Mouse (Mus musculus) liver, postnatal 0 days (tissue): ENCODE data around the gene Pomgnt1. TPM values are rescaled to one million over a fixed set of nuclear protein-coding genes. Genes with fewer than 3 reads are reported as not detected.

Experiments
- ATAC-seq: fragments of 200-750 bp; cut with Nextera tagmentation; 2 replicates; pipeline ENCODE4 v1.8.0; 2017; ENCODE audit warnings: mild to moderate bottlenecking, moderate library complexity
- DNase-seq: peaks from one replicate; pipeline ENCODE4 v3.0.0-alpha.2; 2016
- H3K27ac ChIP-seq: fragments of 300-500 bp; sonication (generic); 2 replicates; pipeline ENCODE4 v1.5.1; 2014; ENCODE audit warnings: antibody characterized with exemption, moderate library complexity, mild to moderate bottlenecking, low read depth
- H3K27me3 ChIP-seq: fragments of 300-500 bp; sonication (generic); 2 replicates; pipeline ENCODE4 v1.6.1; 2014; ENCODE audit warnings: low read length, control low read depth, mixed read lengths; ENCODE audit not compliant: insufficient read depth
- H3K36me3 ChIP-seq: fragments of 300-500 bp; sonication (generic); replicated peaks from 2 replicates; pipeline ENCODE4 v1.6.1; 2014; ENCODE audit warnings: mild to moderate bottlenecking, control low read depth, low read length, moderate library complexity, mixed read lengths; ENCODE audit not compliant: insufficient read depth
- H3K4me1 ChIP-seq: fragments of 300-500 bp; sonication (generic); 2 replicates; pipeline ENCODE4 v1.6.1; 2014; ENCODE audit warnings: antibody characterized with exemption, mild to moderate bottlenecking, control low read depth; ENCODE audit not compliant: insufficient read depth
- H3K4me2 ChIP-seq: fragments of 300-500 bp; sonication (generic); 2 replicates; pipeline ENCODE4 v1.6.1; 2014; ENCODE audit warnings: low read depth, mild to moderate bottlenecking, low read length, moderate library complexity, mixed read lengths
- H3K4me3 ChIP-seq: fragments of 300-500 bp; sonication (generic); 2 replicates; pipeline ENCODE4 v1.5.1; 2014; ENCODE audit warnings: low read depth, low read length
- H3K9ac ChIP-seq: fragments of 300-500 bp; sonication (generic); replicated peaks from 2 replicates; pipeline ENCODE4 v1.6.1; 2014; ENCODE audit warnings: mild to moderate bottlenecking, moderate library complexity
- H3K9me3 ChIP-seq: fragments of 300-500 bp; sonication (generic); 2 replicates; pipeline ENCODE4 v1.6.1; 2016; ENCODE audit warnings: mild to moderate bottlenecking, control low read depth, low read length, mixed read lengths
- CTCF ChIP-seq: sonication (generic); IDR thresholded peaks from 2 replicates; pipeline ENCODE4 v1.5.1; 2016; ENCODE audit warnings: antibody characterized with exemption, low read depth
- EP300 ChIP-seq: IDR thresholded peaks from 2 replicates; pipeline ENCODE4 v1.6.1; 2016; ENCODE audit warnings: antibody characterized with exemption, low read depth, mild to moderate bottlenecking
- WGBS: fragments of 180-500 bp; shearing (Covaris S2); extraction: QIAGEN DNeasy Blood & Tissue Kit; methylation state at CpG from one replicate; pipeline ENCODE4 v1.1.7; 2014; ENCODE audit not compliant: insufficient replicate concordance; 5-methylcytosine and 5-hydroxymethylcytosine counted together
- polyA plus RNA-seq: library from polyadenylated mRNA; unstranded; fragments of >200 nt; fragmentation: Nextera tagmentation; extraction: Ambion mirVana; gene quantifications from 2 replicates; pipeline ENCODE4 v1.2.1, GENCODE M21; 2015

Pomgnt1 gene
- polyA plus RNA-seq, 1 experiment from 2014 or later = 9.2 TPM

- DNase-seq = no peak
- Histone ChIP-seq H3K27ac (no peak overlapping the region), H3K27me3 (no peaks in the 10 kb centered on the region), H3K36me3 (peaks cover 32% of the 10 kb centered on the region), H3K9me3 (no peaks in the 10 kb centered on the region), H3K9ac (no peak overlapping the region), H3K4me2 (no peak overlapping the region), H3K4me3 (no peak overlapping the region), H3K4me1 (peaks cover 13% of the 10 kb centered on the region)
- ATAC-seq = no peak
- TF ChIP-seq EP300 (no peak), CTCF (no peak)
- 88% methylated on average over 15 of the region's 15 CpGs for WGBS
Observed at GRCm38 (mm10) chr4:116152702-116153101, 29.1 kb downstream of the Pomgnt1 start.

DNA sequence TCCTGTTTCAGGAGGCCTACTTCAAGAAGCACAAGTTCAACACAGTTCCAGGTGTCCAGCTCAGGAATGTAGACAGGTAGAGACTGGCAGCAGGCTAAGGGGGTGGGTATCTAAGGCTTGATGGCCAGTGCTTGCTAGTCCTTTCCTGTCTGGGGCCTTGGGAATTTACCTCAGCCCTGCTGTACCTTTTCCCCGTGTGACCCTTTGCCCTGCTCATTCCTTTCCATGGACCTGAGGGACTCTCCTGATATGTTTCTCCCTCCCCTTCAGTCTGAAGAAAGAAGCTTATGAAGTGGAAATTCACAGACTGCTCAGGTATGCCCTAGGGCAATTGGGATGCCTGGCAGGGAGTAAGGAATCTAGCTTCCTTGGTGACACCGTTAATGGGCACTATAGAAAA is 34.2 kb downstream of the Pomgnt1 start:
- 90% methylated on average over 2 of the region's 2 CpGs for WGBS
- no peak for DNase-seq
- no peak for TF ChIP-seq EP300
- Histone ChIP-seq H3K9ac (no peak overlapping the region), H3K9me3 (no peaks in the 10 kb centered on the region), H3K27me3 (no peaks in the 10 kb centered on the region), H3K4me2 (no peak overlapping the region), H3K4me1 (no peaks in the 10 kb centered on the region), H3K4me3 (no peak overlapping the region), H3K27ac (no peak overlapping the region), H3K36me3 (peaks cover 47% of the 10 kb centered on the region)
- no peak for ATAC-seq

- WGBS = 62% methylated on average over 3 of the region's 3 CpGs
- no peak for DNase-seq
Observed at GRCm38 (mm10) chr4:116159912-116160311, 36.3 kb downstream of the Pomgnt1 start.

DNA sequence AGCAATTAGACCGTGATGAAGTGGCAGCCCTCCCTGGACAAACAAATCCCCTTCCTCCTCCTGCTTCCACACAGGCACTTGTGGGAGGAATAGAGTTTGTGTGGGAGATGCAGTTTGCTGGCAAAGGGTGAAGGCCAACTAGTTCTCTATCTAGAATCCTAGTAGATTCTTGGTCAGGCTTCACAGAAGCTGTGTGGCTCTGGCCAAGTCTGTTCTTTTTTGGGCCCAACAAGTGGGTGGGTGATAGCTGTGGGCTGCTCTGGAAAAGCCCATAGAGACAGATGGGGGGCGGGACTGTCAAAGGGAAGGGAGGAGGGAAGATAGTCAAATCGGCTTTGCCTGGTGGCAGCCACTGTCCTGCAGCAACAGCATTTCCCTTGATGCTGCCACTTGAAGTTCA is 37.1 kb downstream of the Pomgnt1 start:
- no peak overlapping the region for H3K9ac ChIP-seq
- no peak overlapping the region for H3K4me3 ChIP-seq
- H3K4me2 ChIP-seq = no peak overlapping the region
- no peaks in the 10 kb centered on the region for H3K27me3 ChIP-seq
- H3K36me3 ChIP-seq = peaks cover 30% of the 10 kb centered on the region
- no peaks in the 10 kb centered on the region for H3K9me3 ChIP-seq
- no peak for TF ChIP-seq EP300
- TF ChIP-seq CTCF = no peak
- H3K4me1 ChIP-seq = no peaks in the 10 kb centered on the region
- H3K27ac ChIP-seq = no peak overlapping the region
- no peak for ATAC-seq
- 66% methylated on average over 3 of the region's 3 CpGs for WGBS
- no peak for DNase-seq

More at GRCm38 (mm10) chr4:116159912-116160311, 36.3 kb downstream of the Pomgnt1 start:
- no peak overlapping the region for H3K4me2 ChIP-seq
- H3K9me3 ChIP-seq = no peaks in the 10 kb centered on the region
- H3K27ac ChIP-seq = no peak overlapping the region
- TF ChIP-seq CTCF (peak; percentile 62), EP300 (no peak)
- no peak overlapping the region for H3K9ac ChIP-seq
- no peak overlapping the region for H3K4me3 ChIP-seq
- no peak for ATAC-seq
- H3K4me1 ChIP-seq = no peaks in the 10 kb centered on the region
- H3K36me3 ChIP-seq = peaks cover 38% of the 10 kb centered on the region
- no peaks in the 10 kb centered on the region for H3K27me3 ChIP-seq

DNA sequence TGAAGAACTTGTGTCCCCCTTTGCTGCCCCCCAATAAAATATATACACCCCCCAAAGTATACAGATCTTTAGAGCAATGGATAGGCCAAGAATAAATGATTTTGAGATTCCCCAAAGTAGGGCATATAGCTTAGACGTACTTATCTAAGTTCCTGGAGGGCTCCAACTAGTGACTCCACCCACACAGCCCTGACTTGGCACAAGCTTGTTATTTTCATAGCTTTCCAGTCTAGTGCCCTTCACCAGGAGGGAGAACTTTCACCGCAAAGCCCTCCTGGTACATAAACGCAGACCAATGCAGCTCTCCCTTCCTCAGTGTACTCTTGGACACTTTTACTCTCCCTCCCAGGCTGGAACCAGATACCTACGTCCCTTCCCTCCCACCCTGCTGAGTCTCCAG is 38.5 kb downstream of the Pomgnt1 start:
- Histone ChIP-seq H3K4me3 (no peak overlapping the region), H3K4me2 (no peak overlapping the region), H3K9ac (no peak overlapping the region), H3K4me1 (no peaks in the 10 kb centered on the region), H3K9me3 (no peaks in the 10 kb centered on the region), H3K27ac (no peak overlapping the region), H3K36me3 (peaks cover 18% of the 10 kb centered on the region), H3K27me3 (no peaks in the 10 kb centered on the region)
- no peak for DNase-seq
- ATAC-seq = no peak
- TF ChIP-seq CTCF (no peak), EP300 (no peak)
- 61% methylated on average over 4 of the region's 4 CpGs for WGBS

DNA sequence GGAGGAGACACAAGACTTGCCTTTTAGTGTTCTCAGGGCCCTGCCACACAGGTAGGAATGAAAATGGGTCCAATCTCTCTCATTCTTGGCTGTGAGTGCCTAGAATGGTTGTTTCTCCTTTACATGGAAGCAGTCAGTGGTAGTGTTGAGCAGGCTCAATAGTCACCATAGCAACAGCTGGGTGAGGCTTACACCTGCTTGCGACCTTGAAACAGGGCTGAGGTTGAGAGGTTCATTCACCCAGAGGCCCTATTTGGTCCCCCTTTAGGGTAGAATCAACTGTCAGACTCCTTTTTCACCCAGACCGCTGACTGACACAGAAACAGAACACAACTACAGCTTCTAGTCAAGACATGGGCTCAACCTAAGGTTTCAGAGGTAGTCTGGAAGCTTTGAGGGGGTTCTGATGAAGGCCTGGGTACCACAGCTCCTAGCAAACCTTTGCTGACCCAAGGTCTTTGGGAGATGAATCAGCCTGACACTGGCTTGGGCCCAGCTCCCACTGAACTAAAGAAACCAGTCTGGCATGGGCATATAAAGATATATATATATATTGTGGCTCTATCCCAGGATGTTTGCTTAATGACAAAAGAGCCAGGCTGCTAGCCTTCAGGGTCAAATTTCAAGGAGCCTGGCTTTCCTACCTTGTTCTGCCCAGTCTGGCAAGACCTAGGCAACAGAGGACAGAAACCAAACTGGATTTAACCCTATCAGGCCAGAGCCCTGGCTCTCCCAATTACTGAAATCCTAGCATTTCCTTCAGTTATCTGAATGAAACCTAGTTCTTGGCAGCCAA is 41.3 kb downstream of the Pomgnt1 start:
- no peaks in the 10 kb centered on the region for H3K4me1 ChIP-seq
- H3K9me3 ChIP-seq = no peaks in the 10 kb centered on the region
- no peaks in the 10 kb centered on the region for H3K27me3 ChIP-seq
- WGBS = 72% methylated on average over 2 of the region's 2 CpGs
- 0 out of 2 replicates have a peak, but pooled peaks cover 1% of the 10 kb centered on the region for H3K36me3 ChIP-seq
- TF ChIP-seq CTCF (no peak), EP300 (no peak)
- H3K4me2 ChIP-seq = no peak overlapping the region
- no peak overlapping the region for H3K27ac ChIP-seq
- no peak overlapping the region for H3K9ac ChIP-seq
- no peak for ATAC-seq
- DNase-seq = no peak
- H3K4me3 ChIP-seq = no peak overlapping the region
